Mouse (Mus musculus): ENCODE measurements around the gene Capn10. TPM values are rescaled to one million over a fixed set of nuclear protein-coding genes. Genes with fewer than 3 reads are reported as not detected.
A peak's percentile ranks its signal among the peaks of the same experiment; 100 is the strongest.

Capn10 gene
- total and polyA plus RNA-seq, 3 experiments = 30.7 to 43.3 TPM; not detected in 1

- peak; percentile 56; the same call in 1 of the 2 replicates for TF ChIP-seq ETS1 (IDR thresholded peaks at IDR 0.05; ENCODE audit: low read depth, low read length)
- TF ChIP-seq ZMIZ1 (IDR thresholded peaks at IDR 0.05; ENCODE audit: low read depth, low read length) = peak; percentile 17; the same call in 1 of the 2 replicates
- TF ChIP-seq TBP (IDR thresholded peaks at IDR 0.05; ENCODE audit: low read depth, low read length) = peak; percentile 49
- peak; percentile 78 for TF ChIP-seq MXI1 (IDR thresholded peaks at IDR 0.05; ENCODE audit: low read depth, low read length)
- TF ChIP-seq SMC3 (IDR thresholded peaks at IDR 0.05; ENCODE audit: low read depth, low read length) = peak; percentile 26; the same call in 1 of the 2 replicates
- TF ChIP-seq UBTF (IDR thresholded peaks at IDR 0.05; ENCODE audit: borderline replicate concordance, insufficient read depth, low read depth, low read length) = no peak
- 0 out of 2 replicates have a peak, but pooled peaks have one; percentile 17 for TF ChIP-seq RCOR1 (IDR thresholded peaks at IDR 0.05; ENCODE audit: low read depth, low read length)
- TF ChIP-seq JUND (IDR thresholded peaks at IDR 0.05; ENCODE audit: low read depth, low read length) = no peak
- no peak for TF ChIP-seq POLR2AphosphoS5 (IDR thresholded peaks at IDR 0.05; ENCODE audit: borderline replicate concordance, low read depth, low read length)
- TF ChIP-seq SIN3A (IDR thresholded peaks at IDR 0.05; ENCODE audit: low read length) = peak; percentile 57
- TF ChIP-seq NRF1 (IDR thresholded peaks at IDR 0.05; ENCODE audit: insufficient read depth, low read depth, low read length, poor library complexity, severe bottlenecking) = peak; percentile 21; the same call in 1 of the 2 replicates
- no peak for TF ChIP-seq GABPA (IDR thresholded peaks at IDR 0.05; ENCODE audit: low read depth, low read length)
Measured at GRCm38 (mm10) chr1:92906779-92907631, 27.2 kb upstream of the Capn10 start, which contains the start of gene Dusp28 (continued).

- peak overlapping the region; percentile 97 for H3K27ac ChIP-seq (ENCODE audit: control insufficient read depth, low read depth, low read length)
- TF ChIP-seq SMC3 (IDR thresholded peaks at IDR 0.05; ENCODE audit: low read depth, low read length) (no peak), CHD1 (IDR thresholded peaks at IDR 0.05; ENCODE audit: low read depth, low read length) (no peak), CTCF (IDR thresholded peaks at IDR 0.05 in 2 of 3, conservative IDR thresholded peaks at IDR 0.05 in 1 of 3; ENCODE audit: control insufficient read depth in 1 of 3, insufficient read depth in 1 of 3, low read depth in 2 of 3, low read length in 3 of 3, poor library complexity in 1 of 3, severe bottlenecking in 1 of 3) (no peak), ETS1 (IDR thresholded peaks at IDR 0.05; ENCODE audit: low read depth, low read length) (peak; percentile 68), ZNF384 (IDR thresholded peaks at IDR 0.05; ENCODE audit: low read depth, low read length) (no peak), GABPA (IDR thresholded peaks at IDR 0.05; ENCODE audit: low read depth, low read length) (no peak), HCFC1 (IDR thresholded peaks at IDR 0.05; ENCODE audit: low read depth, low read length) (no peak), MXI1 (IDR thresholded peaks at IDR 0.05; ENCODE audit: low read depth, low read length) (peak; percentile 77), GATA1 (IDR thresholded peaks at IDR 0.05; ENCODE audit: low read depth, low read length) (no peak), POLR2AphosphoS2 (IDR thresholded peaks at IDR 0.05; ENCODE audit: low read length) (no peak), EP300 (IDR thresholded peaks at IDR 0.05; ENCODE audit: low read depth in 1 of 2, low read length in 2 of 2) (peak; percentile 12 to 26; a peak in 3 of 4 replicates), TBP (IDR thresholded peaks at IDR 0.05; ENCODE audit: low read depth, low read length) (no peak), ELF1 (IDR thresholded peaks at IDR 0.05; ENCODE audit: low read depth, low read length) (no peak), BHLHE40 (IDR thresholded peaks at IDR 0.05; ENCODE audit: borderline replicate concordance, low read depth, low read length) (peak; percentile 96), RCOR1 (IDR thresholded peaks at IDR 0.05; ENCODE audit: low read depth, low read length) (no peak), JUND (IDR thresholded peaks at IDR 0.05; ENCODE audit: low read depth, low read length) (no peak), KAT2A (conservative IDR thresholded peaks at IDR 0.05; ENCODE audit: low read depth, low read length) (no peak), SIN3A (IDR thresholded peaks at IDR 0.05; ENCODE audit: low read length) (peak; percentile 61), TAL1 (IDR thresholded peaks at IDR 0.05; ENCODE audit: low read length) (peak; percentile 45), MAX (IDR thresholded peaks at IDR 0.05; ENCODE audit: low read length) (peak; percentile 85), TCF12 (IDR thresholded peaks at IDR 0.05; ENCODE audit: low read depth, low read length) (peak; percentile 40; the same call in 1 of the 2 replicates), MYC (IDR thresholded peaks at IDR 0.05; ENCODE audit: low read depth, low read length) (peak; percentile 79; the same call in 1 of the 2 replicates)
Measured at GRCm38 (mm10) chr1:92907632-92908360, 26.4 kb upstream of the Capn10 start.

More at GRCm38 (mm10) chr1:92907632-92908360, 26.4 kb upstream of the Capn10 start:
- peaks cover 13 to 40% of the 10 kb centered on the region in 2 experiments for H3K4me1 ChIP-seq (ENCODE audit: control insufficient read depth in 1 of 2, insufficient read depth in 2 of 2, low read length in 2 of 2)
- H3K36me3 ChIP-seq (ENCODE audit: control insufficient read depth in 1 of 2, insufficient read depth in 2 of 2, low read length in 2 of 2) = peaks cover 0 to 25% of the 10 kb centered on the region in 2 experiments; a peak in 2 of 4 replicates
- H3K9me3 ChIP-seq (replicated peaks; ENCODE audit: insufficient read depth, low read length) = no peaks in the 10 kb centered on the region
- peaks cover 31% of the 10 kb centered on the region for H3K79me2 ChIP-seq (ENCODE audit: control insufficient read depth, insufficient read depth, low read length, poor library complexity)
- H3K9ac ChIP-seq (ENCODE audit: control insufficient read depth, low read depth, low read length, poor library complexity, severe bottlenecking) = peak overlapping the region; percentile 88
- peak overlapping the region; percentile 68 to 90 for H3K4me3 ChIP-seq (ENCODE audit: control insufficient read depth in 1 of 2, insufficient read depth in 1 of 2, low read depth in 2 of 2, low read length in 2 of 2)
- H3K27me3 ChIP-seq (ENCODE audit: control insufficient read depth in 1 of 2, insufficient read depth in 2 of 2, low read length in 2 of 2) = no peaks in the 10 kb centered on the region
- DNase-seq (ENCODE audit: low read depth, low spot score) = peak; percentile 91

Data from MEL (cell line).